ENCODE assay signal across 20 mouse cellular contexts in the genomic region with DNA sequence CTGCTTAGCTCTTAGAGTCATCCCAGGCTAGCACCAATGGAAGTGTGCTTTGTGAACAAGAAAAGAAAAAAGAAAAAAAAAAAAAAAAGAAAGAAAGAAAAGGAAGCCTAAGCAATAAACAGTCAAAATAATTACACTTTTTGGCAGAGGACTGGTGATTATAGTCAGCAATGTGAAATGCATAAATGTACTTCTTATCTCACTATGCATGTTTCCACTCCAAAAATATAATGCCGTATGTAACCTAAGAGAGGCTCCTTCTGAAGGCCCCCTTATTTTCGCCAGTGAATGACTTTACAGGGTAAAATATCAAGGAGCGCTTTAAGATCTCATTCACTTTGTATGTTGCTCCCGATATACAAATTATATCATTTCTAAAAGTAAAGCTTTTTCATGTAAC.
"Had no signal": no experiment of that assay in that cellular context is flagged by ENCODE, and none has a peak within 500 bp of the region (broad histone marks: within the 10 kb centered on the region; RNA-seq: fewer than 3 reads in every experiment).

No protein-coding gene starts in this region.

- ATAC-seq: midbrain, embryonic 13.5 days; midbrain, embryonic 16.5 days had no signal

- H3K4me2 ChIP-seq: kidney, embryonic 15.5 days; liver, embryonic 13.5 days; midbrain, embryonic 13.5 days; neural tube, embryonic 13.5 days; stomach, embryonic 15.5 days had no signal

- DNase-seq: kidney, adult 11 months; kidney, adult 8-10 months; kidney, postnatal 14 days; layer of hippocampus, adult 9-11 months; liver, embryonic 13.5 days; lung, postnatal 14 days; retina, postnatal 1 day; right cerebral cortex, postnatal 25 days; spleen, adult 18-20 months; thymus, adult 18-20 months; thymus, postnatal 36 days had no signal

- H3K9me3 ChIP-seq: kidney, embryonic 15.5 days; liver, embryonic 13.5 days; megakaryocyte, embryonic 14.5 days; midbrain, embryonic 10.5 days; midbrain, embryonic 13.5 days; neural tube, embryonic 13.5 days; stomach, embryonic 15.5 days had no signal

- H3K4me1 ChIP-seq: kidney, embryonic 15.5 days; liver, embryonic 13.5 days; megakaryocyte, embryonic 14.5 days; midbrain, embryonic 10.5 days; midbrain, embryonic 13.5 days; neural tube, embryonic 13.5 days; stomach, embryonic 15.5 days had no signal

- H3K4me3 ChIP-seq: kidney, embryonic 15.5 days; layer of hippocampus, adult 2 months; liver, embryonic 13.5 days; megakaryocyte, embryonic 14.5 days; midbrain, embryonic 10.5 days; midbrain, embryonic 13.5 days; myocyte; neural tube, embryonic 13.5 days; stomach, embryonic 15.5 days had no signal

- H3K9ac ChIP-seq: kidney, embryonic 15.5 days; liver, embryonic 13.5 days; midbrain, embryonic 13.5 days; neural tube, embryonic 13.5 days; stomach, embryonic 15.5 days had no signal

- H3K27me3 ChIP-seq: kidney, embryonic 15.5 days; liver, embryonic 13.5 days; megakaryocyte, embryonic 14.5 days; midbrain, embryonic 13.5 days; neural tube, embryonic 13.5 days; stomach, embryonic 15.5 days had no signal

- H3K36me3 ChIP-seq: kidney, embryonic 15.5 days; liver, embryonic 13.5 days; midbrain, embryonic 10.5 days; midbrain, embryonic 13.5 days; neural tube, embryonic 13.5 days; stomach, embryonic 15.5 days had no signal

- H3K27ac ChIP-seq: kidney, embryonic 15.5 days; layer of hippocampus, adult 2 months; liver, embryonic 13.5 days; midbrain, embryonic 10.5 days; midbrain, embryonic 13.5 days; neural tube, embryonic 13.5 days; stomach, embryonic 15.5 days had no signal
